Mouse (Mus musculus) embryonic fibroblast, embryonic 13.5 days (primary cell): ENCODE measurements around the gene Gm20498. TPM values are rescaled to one million over a fixed set of nuclear protein-coding genes. Genes with fewer than 3 reads are reported as not detected.
"Not testable (repeated sequence)": the region's sequence is repeated elsewhere in the genome, so short reads cannot be mapped to it uniquely, and the experiment has no call there.

Experiments used
- H3K27ac ChIP-seq: 2 replicates; pipeline ENCODE4 v1.5.1; 2012; ENCODE audit warnings: low read length, control low read depth, inconsistent platforms; ENCODE audit not compliant: insufficient read depth
- H3K4me1 ChIP-seq: 2 replicates; pipeline ENCODE4 v1.6.1; 2011; ENCODE audit warnings: low read length; ENCODE audit not compliant: control insufficient read depth, insufficient read depth
- H3K4me3 ChIP-seq: 2 replicates; pipeline ENCODE4 v1.5.1; 2011; ENCODE audit warnings: mild to moderate bottlenecking, control low read depth, low read length; ENCODE audit not compliant: insufficient read depth
- CTCF ChIP-seq: IDR thresholded peaks from 2 replicates; pipeline ENCODE4 v1.5.1; 2011; ENCODE audit warnings: mild to moderate bottlenecking, control low read depth, low read length, moderate library complexity, borderline replicate concordance; ENCODE audit not compliant: insufficient read depth
- POLR2A ChIP-seq: IDR thresholded peaks from 2 replicates; pipeline ENCODE4 v1.6.1; 2011; ENCODE audit warnings: low read depth, mild to moderate bottlenecking, control low read depth, low read length, moderate library complexity
- polyA plus RNA-seq: library from polyadenylated mRNA; stranded (reverse); fragments of >200 nt; gene quantifications from 2 replicates; pipeline ENCODE4 v1.2.4, GENCODE M21; 2011; ENCODE audit warnings: low read depth; ENCODE audit not compliant: missing spikeins, insufficient read length

Gm20498 gene
- 11.9 and 12.7 TPM in 2 replicates for polyA plus RNA-seq

DNA sequence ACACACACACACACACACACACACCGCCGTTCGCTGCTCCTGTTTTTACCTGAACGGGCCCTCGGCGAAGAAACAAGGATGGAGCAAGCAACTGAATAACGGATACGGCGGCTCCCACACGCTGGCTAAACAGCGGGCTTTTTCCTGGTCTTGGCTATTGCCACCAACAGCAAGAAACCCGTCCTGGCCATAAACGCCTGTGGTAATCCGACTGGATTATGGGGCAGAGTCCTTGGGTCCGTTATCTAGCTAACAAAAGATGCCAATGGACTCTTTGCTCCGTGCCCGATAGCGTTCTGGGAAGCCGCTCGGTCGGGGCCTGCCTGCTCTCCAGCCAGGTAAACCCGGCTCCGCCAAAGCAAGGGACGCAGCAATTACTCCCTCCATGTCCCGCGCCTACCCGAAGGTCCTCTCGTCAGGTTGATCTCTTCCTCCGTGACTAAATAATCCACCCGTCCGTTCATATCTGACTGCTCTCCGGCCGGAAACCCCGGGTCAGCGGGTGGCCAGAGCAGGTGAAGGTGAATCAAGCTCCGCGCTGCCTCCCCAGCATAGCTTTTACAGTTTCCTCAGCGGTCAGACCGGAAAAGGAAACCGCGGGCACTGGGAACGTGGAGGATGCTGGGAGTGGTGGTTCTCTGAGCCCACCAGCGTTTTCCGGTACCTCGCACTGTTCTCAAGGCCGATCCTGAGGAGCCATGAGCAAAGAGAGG, at the start of gene Gm20498, which contains the start of gene Synj2bp:
Gene Gm20498 (minus strand): TSS at position 590 of the 713 bp plus-strand sequence.
Gene Synj2bp (minus strand): TSS at position 596 of the 713 bp plus-strand sequence.
- Histone ChIP-seq H3K4me1 (no peaks in the 10 kb centered on the region; the same call in 1 of the 2 replicates), H3K27ac (no peak within 1 kb of the TSS), H3K4me3 (peak within 1 kb of the TSS; percentile 90)
- TF ChIP-seq CTCF (no peak), POLR2A (peak; percentile 81)

DNA sequence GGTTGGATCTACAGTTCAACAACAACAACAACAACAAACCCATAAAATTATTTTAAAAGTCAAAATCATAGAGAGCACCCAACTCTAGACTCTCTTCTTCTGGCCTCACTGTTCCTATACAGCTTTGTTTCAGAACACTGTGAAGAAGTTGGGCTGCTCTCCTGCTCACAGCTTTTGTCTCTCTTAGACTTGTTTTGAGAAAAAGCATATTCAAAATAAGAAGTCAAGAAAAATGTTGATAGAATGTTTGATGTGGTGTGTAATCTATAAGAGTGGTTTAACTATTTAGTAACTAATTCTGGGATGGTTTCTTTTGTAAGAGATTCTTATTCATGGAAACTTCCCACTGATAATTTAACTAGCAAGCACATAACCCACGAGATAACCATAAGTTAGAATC, 35.7 kb upstream of the Gm20498 start, which contains the start of gene Adam21:
Gene Adam21 (minus strand): TSS at position 101 of the 400 bp plus-strand sequence.
- no peak within 1 kb of the TSS for H3K4me3 ChIP-seq
- H3K27ac ChIP-seq, result no peak within 1 kb of the TSS
- H3K4me1 ChIP-seq, result no peaks in the 10 kb centered on the region
- no peak for TF ChIP-seq POLR2A
- TF ChIP-seq CTCF, result no peak

DNA sequence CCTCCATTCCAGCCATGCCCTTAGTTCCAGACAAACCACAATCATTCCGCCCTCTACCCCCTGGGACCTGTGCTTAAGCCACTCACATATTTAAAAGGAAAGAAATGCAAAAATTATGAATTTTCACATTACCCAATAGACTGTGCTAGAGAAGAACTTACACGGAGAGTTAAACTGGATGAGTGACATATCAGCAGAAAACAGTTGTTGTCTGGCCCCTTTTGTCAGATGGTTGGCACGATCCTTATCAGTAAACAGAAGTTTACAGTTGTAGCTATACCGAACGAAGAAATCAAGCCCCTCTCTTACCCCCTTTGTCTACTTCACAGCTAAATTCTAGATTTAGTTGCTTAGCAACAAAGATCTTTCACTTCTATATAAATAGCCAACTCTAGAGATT, 35.2 kb upstream of the Gm20498 start:
- H3K27ac ChIP-seq, result no peak overlapping the region
- no peaks in the 10 kb centered on the region for H3K4me1 ChIP-seq
- H3K4me3 ChIP-seq, result no peak overlapping the region
- TF ChIP-seq POLR2A (no peak), CTCF (no peak)

DNA sequence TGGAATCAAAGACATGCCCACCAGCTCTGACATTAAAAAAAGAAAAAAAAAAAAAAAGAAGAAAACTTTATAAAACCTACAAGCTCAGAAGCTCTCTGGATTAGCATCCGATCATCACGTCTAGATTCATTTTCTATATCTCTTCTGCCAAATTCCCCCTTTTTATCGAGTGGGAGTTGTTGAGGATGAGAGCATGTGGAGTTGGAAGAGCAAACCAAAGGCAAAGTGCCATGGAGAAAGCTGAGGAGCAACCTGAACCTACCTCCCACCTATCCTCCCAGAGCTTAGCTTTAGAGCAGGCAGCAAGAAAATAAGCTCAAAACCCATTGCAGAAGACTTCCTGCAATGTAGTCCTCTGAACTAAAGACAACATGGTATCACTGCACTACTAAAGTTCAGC, 31.5 kb upstream of the Gm20498 start:
- TF ChIP-seq CTCF (no peak), POLR2A (no peak)
- Histone ChIP-seq H3K4me3 (no peak overlapping the region), H3K4me1 (no peaks in the 10 kb centered on the region), H3K27ac (no peak overlapping the region)

DNA sequence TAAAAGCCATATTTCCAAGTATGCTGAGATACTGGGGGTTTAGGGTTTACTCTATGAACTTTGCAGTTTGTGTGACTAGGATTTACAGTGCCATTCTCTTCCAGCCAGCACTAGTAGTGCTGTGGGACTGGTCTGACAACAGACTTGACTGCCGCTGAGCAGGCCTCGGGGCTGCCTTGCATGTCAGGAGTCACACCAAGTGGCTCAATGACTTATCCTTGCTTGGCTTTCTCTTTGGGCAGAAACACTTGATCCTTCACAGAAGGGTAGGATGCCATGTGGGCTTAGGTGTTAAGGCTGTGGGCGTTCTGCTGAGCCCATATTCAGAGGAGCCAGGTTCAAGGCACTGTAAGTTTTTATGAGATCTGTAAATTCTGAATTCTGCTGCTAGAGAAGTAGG, 16.6 kb upstream of the Gm20498 start:
- Histone ChIP-seq H3K27ac (no peak overlapping the region), H3K4me1 (no peaks in the 10 kb centered on the region), H3K4me3 (no peak overlapping the region)
- TF ChIP-seq CTCF, result no peak
- no peak for TF ChIP-seq POLR2A

DNA sequence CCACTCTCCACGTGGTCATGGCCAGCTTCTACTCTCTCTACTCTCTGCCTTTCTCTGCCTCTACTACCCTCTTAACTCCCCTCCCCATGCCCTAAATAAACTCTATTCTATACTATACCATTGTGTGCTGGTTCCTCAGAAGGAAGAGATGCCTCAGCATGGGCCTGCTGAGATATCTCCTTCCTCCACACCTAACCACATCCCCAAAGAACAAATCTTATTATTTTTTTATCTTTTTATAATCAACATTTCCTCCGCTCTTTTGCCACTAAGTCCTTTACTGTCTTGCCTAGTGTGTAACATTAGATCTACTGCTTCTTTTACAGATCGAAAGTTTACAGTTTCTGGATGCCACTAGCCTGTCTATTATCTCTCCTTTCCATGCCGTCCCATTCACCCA, 14.5 kb upstream of the Gm20498 start:
- no peak overlapping the region for H3K27ac ChIP-seq
- H3K4me3 ChIP-seq, result no peak overlapping the region
- no peak for TF ChIP-seq POLR2A
- no peak for TF ChIP-seq CTCF
- H3K4me1 ChIP-seq, result no peaks in the 10 kb centered on the region

DNA sequence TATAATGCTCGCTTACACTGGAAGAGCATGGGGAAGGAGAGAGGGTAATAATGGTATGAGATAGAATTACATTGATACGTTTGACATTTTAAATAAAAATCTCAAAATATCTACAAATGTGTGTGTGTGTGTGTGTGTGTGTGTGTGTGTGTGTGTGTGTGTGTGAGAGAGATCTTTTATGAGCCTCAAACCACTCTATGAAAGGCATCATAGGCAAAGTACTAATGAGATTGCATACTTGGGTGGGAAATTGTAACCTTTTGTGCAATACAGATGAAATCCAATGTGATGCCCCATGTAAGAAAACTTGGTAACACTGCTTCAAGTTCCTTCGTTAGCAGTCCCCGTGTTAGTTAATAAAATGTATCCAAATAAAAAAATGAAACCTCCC, 319 bp upstream of the Gm20498 start:
- Histone ChIP-seq H3K4me1 (no peaks in the 10 kb centered on the region; the same call in 1 of the 2 replicates), H3K4me3 (peak overlapping the region; percentile 90; the same call in 1 of the 2 replicates), H3K27ac (no peak overlapping the region)
- TF ChIP-seq POLR2A (no peak), CTCF (no peak)

DNA sequence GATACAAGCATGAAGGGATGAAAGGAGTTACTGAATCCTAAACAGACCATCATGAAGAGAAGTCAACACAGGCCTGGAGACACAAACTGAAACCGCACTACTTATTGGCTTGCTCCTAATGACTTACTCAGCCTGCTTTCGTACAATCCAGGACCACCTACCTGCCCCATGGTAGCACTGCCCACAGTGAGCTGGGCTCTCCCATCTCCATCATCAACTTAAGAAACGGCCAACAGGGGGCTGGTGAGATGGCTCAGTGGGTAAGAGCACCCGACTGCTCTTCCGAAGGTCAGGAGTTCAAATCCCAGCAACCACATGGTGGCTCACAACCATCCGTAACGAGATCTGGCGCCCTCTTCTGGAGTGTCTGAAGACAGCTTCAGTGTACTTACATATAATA, 2.1 kb downstream of the Gm20498 start:
- not testable (repeated sequence) for H3K4me3 ChIP-seq, H3K4me1 ChIP-seq, H3K27ac ChIP-seq

GRCm38 (mm10) chr12:81496906-81497305, 35.8 kb downstream of the Gm20498 start:
- H3K27ac ChIP-seq, H3K4me3 ChIP-seq, H3K4me1 ChIP-seq: not testable (repeated sequence)

GRCm38 (mm10) chr12:81490491-81490890, 42.2 kb downstream of the Gm20498 start:
- Histone ChIP-seq H3K4me1 (no peaks in the 10 kb centered on the region), H3K4me3 (no peak overlapping the region), H3K27ac (no peak overlapping the region)
- TF ChIP-seq POLR2A, result no peak
- TF ChIP-seq CTCF, result no peak
